Mouse (Mus musculus) intestine, embryonic 14.5 days (tissue): Measurements from ENCODE around the gene Krt33b. TPM values are rescaled to one million over a fixed set of nuclear protein-coding genes. Genes with fewer than 3 reads are reported as not detected.

Experiments
- ATAC-seq: fragments of 200-750 bp; cut with Nextera tagmentation; replicated peaks from 2 replicates; pipeline ENCODE4 v1.8.0; 2017; ENCODE audit warnings: low read depth, moderate number of reproducible peaks, moderate TSS enrichment, moderate library complexity; ENCODE audit not compliant: low FRiP score, low TSS enrichment
- DNase-seq: peaks from one replicate; pipeline ENCODE4 v3.0.0-alpha.2; 2018; ENCODE audit warnings: low spot score
- H3K27ac ChIP-seq: fragments of 300-500 bp; sonication (generic); 2 replicates; pipeline ENCODE4 v1.5.1; 2014; ENCODE audit warnings: low read depth, mild to moderate bottlenecking, control low read depth
- H3K27me3 ChIP-seq: fragments of 300-500 bp; sonication (generic); replicated peaks from 2 replicates; pipeline ENCODE4 v1.6.1; 2014; ENCODE audit warnings: low read length, control low read depth; ENCODE audit not compliant: control insufficient read depth, insufficient read depth
- H3K36me3 ChIP-seq: fragments of 300-500 bp; sonication (generic); 2 replicates; pipeline ENCODE4 v1.6.1; 2014; ENCODE audit warnings: low read length, control low read depth; ENCODE audit not compliant: control insufficient read depth, insufficient read depth
- H3K4me1 ChIP-seq: fragments of 300-500 bp; sonication (generic); replicated peaks from 2 replicates; pipeline ENCODE4 v1.6.1; 2014; ENCODE audit warnings: low read length, control low read depth, mixed read lengths; ENCODE audit not compliant: control insufficient read depth, insufficient read depth
- H3K4me2 ChIP-seq: fragments of 300-500 bp; sonication (generic); 2 replicates; pipeline ENCODE4 v1.6.1; 2014; ENCODE audit warnings: low read length
- H3K4me3 ChIP-seq: fragments of 300-500 bp; sonication (generic); 2 replicates; pipeline ENCODE4 v1.5.1; 2014; ENCODE audit warnings: low read depth, low read length, control low read depth, mixed read lengths
- H3K9ac ChIP-seq: fragments of 300-500 bp; sonication (generic); 2 replicates; pipeline ENCODE4 v1.6.1; 2014; ENCODE audit warnings: mild to moderate bottlenecking, low read length
- H3K9me3 ChIP-seq: fragments of 300-500 bp; sonication (generic); 2 replicates; pipeline ENCODE4 v1.6.1; 2016; ENCODE audit warnings: low read length, control low read depth; ENCODE audit not compliant: control insufficient read depth
- WGBS: fragments of 180-500 bp; shearing (Covaris S2); extraction: QIAGEN DNeasy Blood & Tissue Kit; methylation state at CpG from one replicate; pipeline ENCODE4 v1.1.7; 2014; 5-methylcytosine and 5-hydroxymethylcytosine counted together
- polyA plus RNA-seq: library from polyadenylated mRNA; unstranded; fragments of >200 nt; fragmentation: Nextera tagmentation; extraction: Ambion mirVana; gene quantifications from 2 replicates; pipeline ENCODE4 v1.2.1, GENCODE M21; 2014

The Krt33b gene
- polyA plus RNA-seq, 1 experiment from 2014 or later = not detected

DNA sequence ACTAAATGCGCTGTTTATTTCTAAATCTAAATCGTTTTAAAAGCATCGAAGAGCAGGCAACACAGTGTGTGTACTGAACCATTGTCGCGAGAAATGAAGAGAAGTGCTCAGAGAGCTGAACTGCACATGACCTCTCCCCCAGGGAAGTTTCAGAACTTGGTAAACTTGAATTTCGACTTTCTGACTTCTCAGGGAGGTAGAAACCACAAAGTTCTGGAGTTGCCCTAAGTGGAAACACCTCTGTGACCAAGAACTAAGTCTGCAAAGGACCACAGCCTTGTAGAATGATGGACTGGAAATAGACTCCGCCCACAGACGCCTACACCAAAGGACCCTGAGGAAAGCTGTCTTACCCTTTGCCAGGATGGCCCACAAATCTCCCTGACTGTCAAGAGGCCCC, 23.8 kb downstream of the Krt33b start:
- Histone ChIP-seq H3K36me3 (no peaks in the 10 kb centered on the region), H3K9me3 (0 out of 2 replicates have a peak, but pooled peaks cover 4% of the 10 kb centered on the region), H3K27ac (no peak overlapping the region), H3K4me2 (no peak overlapping the region), H3K9ac (no peak overlapping the region), H3K27me3 (no peaks in the 10 kb centered on the region), H3K4me1 (no peaks in the 10 kb centered on the region), H3K4me3 (no peak overlapping the region)
- WGBS = 81% methylated on average over 8 of the region's 8 CpGs
- ATAC-seq (no peak), DNase-seq (no peak)

DNA sequence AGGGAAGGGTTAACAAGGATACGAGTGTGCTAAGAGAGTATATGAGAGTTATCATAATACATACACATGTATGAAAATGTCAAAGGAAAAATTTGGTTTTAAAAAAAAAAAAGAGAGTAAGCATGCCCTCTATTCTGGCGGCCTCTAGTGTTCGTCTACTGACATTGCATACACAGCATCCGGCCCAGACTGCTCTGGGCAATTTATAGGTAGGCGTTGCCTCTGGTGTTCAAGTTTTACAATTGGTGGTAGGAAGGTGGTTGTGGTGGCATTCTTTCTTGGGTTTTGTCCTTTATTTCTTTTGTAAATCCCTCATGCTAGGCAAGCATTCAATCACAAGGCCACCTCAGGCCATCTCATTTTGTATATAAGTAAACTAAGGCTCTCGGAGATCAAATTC, 24.8 kb downstream of the Krt33b start:
- ATAC-seq = no peak
- H3K9me3 ChIP-seq = 0 out of 2 replicates have a peak, but pooled peaks cover 4% of the 10 kb centered on the region
- H3K4me2 ChIP-seq = no peak overlapping the region
- H3K4me1 ChIP-seq = no peaks in the 10 kb centered on the region
- no peaks in the 10 kb centered on the region for H3K27me3 ChIP-seq
- DNase-seq = peak; percentile 71
- WGBS = 19% methylated on average over 6 of the region's 6 CpGs
- no peak overlapping the region for H3K4me3 ChIP-seq
- H3K27ac ChIP-seq = no peak overlapping the region
- H3K9ac ChIP-seq = no peak overlapping the region
- H3K36me3 ChIP-seq = no peaks in the 10 kb centered on the region

- DNase-seq = no peak
- no peak overlapping the region for H3K27ac ChIP-seq
- H3K4me3 ChIP-seq = no peak overlapping the region
- H3K4me1 ChIP-seq = peaks cover 1% of the 10 kb centered on the region; the same call in 1 of the 2 replicates
- H3K36me3 ChIP-seq = no peaks in the 10 kb centered on the region
- 0 out of 2 replicates have a peak, but pooled peaks cover 4% of the 10 kb centered on the region for H3K9me3 ChIP-seq
- no peak overlapping the region for H3K9ac ChIP-seq
- ATAC-seq = no peak
- 0 out of 2 replicates have a peak, but pooled peaks cover 4% of the 10 kb centered on the region for H3K27me3 ChIP-seq
- 94% methylated on average over 7 of the region's 7 CpGs for WGBS
- H3K4me2 ChIP-seq = no peak overlapping the region
Measured at GRCm38 (mm10) chr11:99999091-99999490, 30.6 kb downstream of the Krt33b start.

- no peak overlapping the region for H3K4me3 ChIP-seq
- DNase-seq = no peak
- no peak overlapping the region for H3K9ac ChIP-seq
- no peak for ATAC-seq
- H3K36me3 ChIP-seq = no peaks in the 10 kb centered on the region
- H3K9me3 ChIP-seq = no peaks in the 10 kb centered on the region
- WGBS = 25% methylated on average over 4 of the region's 4 CpGs
- no peak overlapping the region for H3K4me2 ChIP-seq
- 0 out of 2 replicates have a peak, but pooled peaks cover 6% of the 10 kb centered on the region for H3K27me3 ChIP-seq
- H3K27ac ChIP-seq = no peak overlapping the region
- H3K4me1 ChIP-seq = peaks cover 3% of the 10 kb centered on the region; the same call in 1 of the 2 replicates
Measured at GRCm38 (mm10) chr11:99994384-99994661, 35.3 kb downstream of the Krt33b start.

- no peak within 1 kb of the TSS for H3K9ac ChIP-seq
- no peak within 1 kb of the TSS for H3K4me3 ChIP-seq
- H3K36me3 ChIP-seq = no peaks in the 10 kb centered on the region
- peak within 1 kb of the TSS; percentile 1; the same call in 1 of the 2 replicates for H3K4me2 ChIP-seq
- H3K27me3 ChIP-seq = 0 out of 2 replicates have a peak, but pooled peaks cover 6% of the 10 kb centered on the region
- H3K9me3 ChIP-seq = no peaks in the 10 kb centered on the region
- no peak for DNase-seq
- peaks cover 3% of the 10 kb centered on the region; the same call in 1 of the 2 replicates for H3K4me1 ChIP-seq
- no peak within 1 kb of the TSS for H3K27ac ChIP-seq
- 19% methylated on average over 26 of the region's 26 CpGs for WGBS
- no peak for ATAC-seq
Measured at GRCm38 (mm10) chr11:99993620-99994383, 35.9 kb downstream of the Krt33b start, which contains the start of gene Krtap17-1. TSS of gene Krtap17-1 (minus strand) at chr11:99993994.

- Histone ChIP-seq H3K4me3 (no peak overlapping the region), H3K9me3 (no peaks in the 10 kb centered on the region), H3K4me2 (no peak overlapping the region), H3K36me3 (no peaks in the 10 kb centered on the region), H3K27me3 (0 out of 2 replicates have a peak, but pooled peaks cover 6% of the 10 kb centered on the region), H3K4me1 (peaks cover 3% of the 10 kb centered on the region; the same call in 1 of the 2 replicates), H3K9ac (no peak overlapping the region), H3K27ac (no peak overlapping the region)
- no peak for ATAC-seq
- no peak for DNase-seq
- WGBS = 81% methylated on average over 3 of the region's 3 CpGs
Measured at GRCm38 (mm10) chr11:99990571-99990970, 39.1 kb downstream of the Krt33b start.

DNA sequence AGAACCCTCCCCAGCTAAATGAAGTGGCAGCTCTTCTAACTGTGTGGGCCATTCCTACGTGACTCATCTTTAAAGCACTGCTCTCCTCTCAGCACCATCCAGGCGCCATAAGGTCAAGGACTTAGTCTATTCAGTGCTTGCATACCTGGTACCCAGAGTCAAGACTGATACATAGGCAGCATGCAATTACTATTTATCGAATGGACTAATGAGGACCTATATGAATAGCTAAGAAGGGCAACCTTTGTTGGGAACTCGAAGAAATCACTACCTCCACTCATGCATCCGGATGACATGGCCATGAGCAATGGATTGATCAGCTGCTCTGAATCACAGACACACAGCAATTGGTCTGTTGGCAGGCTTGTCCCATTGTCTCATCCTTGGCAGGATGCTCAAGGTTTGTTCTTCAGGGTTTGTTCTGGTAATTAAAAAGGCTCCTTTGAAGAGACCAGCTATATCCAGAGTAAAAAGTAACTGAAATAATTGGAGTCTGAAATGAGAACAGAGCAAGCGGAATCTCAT, 39.7 kb downstream of the Krt33b start:
- Histone ChIP-seq H3K27me3 (0 out of 2 replicates have a peak, but pooled peaks cover 6% of the 10 kb centered on the region), H3K4me3 (no peak overlapping the region), H3K4me2 (no peak overlapping the region), H3K27ac (no peak overlapping the region), H3K9ac (no peak overlapping the region), H3K4me1 (peaks cover 3% of the 10 kb centered on the region; the same call in 1 of the 2 replicates), H3K9me3 (no peaks in the 10 kb centered on the region), H3K36me3 (no peaks in the 10 kb centered on the region)
- ATAC-seq (no peak), DNase-seq (no peak)
- WGBS = 84% methylated on average over 6 of the region's 6 CpGs

GRCm38 (mm10) chr11:99988530-99988929, 41.1 kb downstream of the Krt33b start:
- Histone ChIP-seq H3K27me3 (no peaks in the 10 kb centered on the region), H3K9ac (no peak overlapping the region), H3K27ac (no peak overlapping the region), H3K4me2 (no peak overlapping the region), H3K4me1 (no peaks in the 10 kb centered on the region), H3K9me3 (no peaks in the 10 kb centered on the region), H3K36me3 (no peaks in the 10 kb centered on the region), H3K4me3 (no peak overlapping the region)
- 87% methylated on average over 3 of the region's 3 CpGs for WGBS
- no peak for ATAC-seq
- DNase-seq = no peak
